Mouse (Mus musculus): ENCODE results near the gene Dock8.
"Not testable (repeated sequence)": the region's sequence is repeated elsewhere in the genome, so short reads cannot be mapped to it uniquely, and the experiment has no call there.

Gene Dock8

DNA sequence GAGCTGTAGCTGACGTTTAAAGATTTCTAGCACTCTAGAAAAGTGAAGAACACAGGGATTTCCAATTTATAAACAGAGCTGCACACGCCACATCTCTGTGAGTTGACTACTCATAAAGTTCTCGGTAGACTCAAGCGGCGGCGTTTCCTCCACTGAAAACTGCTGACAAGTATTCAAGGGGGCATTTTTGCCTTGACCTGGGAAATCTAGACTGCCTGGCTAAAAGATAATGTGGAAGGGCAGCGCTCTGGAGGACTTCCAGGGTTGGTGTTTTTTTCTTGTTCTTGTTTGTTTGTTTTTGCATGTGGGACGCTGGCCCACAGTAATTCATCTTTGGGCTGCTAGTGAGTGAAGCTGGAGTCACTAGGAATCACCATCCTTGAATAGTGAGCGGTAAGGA, 819 bp downstream of the Dock8 start:
- DNase-seq: no peak

DNA sequence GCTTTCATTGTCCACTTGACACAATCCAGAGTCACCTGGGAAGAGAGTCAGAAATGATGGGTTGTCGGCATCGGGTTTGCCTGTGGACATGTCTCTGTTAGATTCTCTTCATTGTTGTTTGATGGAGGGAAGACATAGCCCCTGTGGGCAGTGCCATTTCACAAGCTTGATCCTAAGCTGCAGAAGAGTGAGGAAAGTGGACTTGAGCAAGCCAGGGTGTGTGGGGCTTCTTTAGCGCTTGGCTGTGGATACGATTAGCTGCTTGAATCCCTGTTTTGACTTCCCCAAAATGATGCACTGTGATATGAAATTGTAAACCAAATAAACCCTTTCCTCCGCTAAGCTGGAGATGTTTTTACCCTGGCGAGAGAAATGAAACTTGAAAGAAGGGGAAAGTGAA, 2.7 kb downstream of the Dock8 start:
- DNase-seq: peak in 1 of 2 experiments; percentile 20

DNA sequence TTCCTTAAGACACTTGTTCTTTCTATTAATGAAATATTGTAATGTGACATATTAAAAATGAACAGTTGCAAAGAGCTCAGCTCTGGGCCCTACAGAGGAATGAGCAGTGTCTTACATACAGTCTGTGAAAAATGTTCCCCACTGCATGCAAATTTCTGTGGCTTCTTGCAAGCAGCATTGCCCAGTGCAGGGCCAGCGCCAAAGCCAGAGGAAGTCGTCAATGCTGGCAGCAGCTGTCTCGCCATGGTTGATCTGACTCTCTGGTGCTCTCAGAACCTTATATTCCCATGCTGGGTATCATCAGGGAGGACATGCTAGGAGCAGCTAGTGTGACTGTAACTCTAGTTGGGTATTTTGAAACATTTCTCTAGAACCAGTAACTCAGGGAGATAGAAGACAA, 3.5 kb downstream of the Dock8 start:
- DNase-seq: peak in 1 of 2 experiments; percentile 27

DNA sequence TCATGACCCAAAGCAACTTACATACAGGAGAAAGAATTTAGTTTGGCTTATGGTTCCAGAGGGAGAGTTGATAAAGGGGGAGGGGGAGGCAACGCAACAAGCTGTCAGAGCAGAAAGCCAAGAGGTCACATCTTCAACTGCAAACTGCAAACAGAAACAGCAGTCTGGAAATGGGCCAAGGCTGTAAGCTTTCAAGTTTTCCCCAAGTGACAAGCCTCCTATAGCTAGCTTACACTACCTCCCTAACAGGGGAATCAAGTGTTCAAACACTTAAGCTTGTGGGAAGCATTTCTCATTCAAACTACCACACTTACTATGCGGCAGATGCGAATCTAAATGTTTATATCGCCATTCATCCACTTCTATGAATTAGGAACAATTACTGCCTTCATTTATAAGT, 4.5 kb downstream of the Dock8 start:
- DNase-seq: no peak

DNA sequence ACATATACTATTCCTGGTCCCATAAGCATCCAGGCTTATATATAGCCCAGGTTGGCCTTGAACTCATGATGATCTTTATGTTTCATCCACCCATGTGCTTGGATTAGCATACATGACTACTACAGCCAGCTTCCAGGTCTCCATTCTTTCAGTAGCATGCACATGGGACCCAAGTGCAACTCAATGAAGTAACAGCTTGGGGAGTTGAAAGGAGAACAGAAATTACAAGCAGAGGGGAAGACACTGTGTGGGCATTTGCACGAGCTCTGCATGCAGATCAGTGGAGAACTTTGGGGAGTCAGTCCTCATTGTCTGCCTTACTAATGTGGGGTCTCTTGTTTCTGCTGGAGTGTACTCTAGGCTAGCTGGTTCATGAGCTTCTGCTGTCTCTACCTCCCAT, 7.4 kb downstream of the Dock8 start:
- DNase-seq: no peak

DNA sequence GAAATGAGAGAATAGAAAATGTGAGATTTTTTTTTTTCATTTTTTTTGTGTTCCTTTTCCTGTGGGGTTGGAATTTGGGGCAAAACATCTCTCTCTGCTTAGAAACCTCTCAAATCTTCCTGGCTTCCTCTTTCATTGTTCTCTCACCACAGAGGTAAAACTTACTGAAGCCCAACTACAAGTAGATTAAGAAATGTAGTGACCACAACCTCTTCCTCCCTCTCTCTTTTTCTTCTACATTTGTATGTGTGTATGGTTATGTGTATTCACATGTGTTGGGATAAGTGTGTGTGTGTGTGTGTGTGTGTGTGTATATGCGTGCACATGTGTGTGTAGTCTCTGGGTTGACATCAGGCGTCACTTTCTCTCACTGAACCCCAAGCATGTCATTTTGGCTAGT, 9.2 kb downstream of the Dock8 start:
- no peak for DNase-seq

DNA sequence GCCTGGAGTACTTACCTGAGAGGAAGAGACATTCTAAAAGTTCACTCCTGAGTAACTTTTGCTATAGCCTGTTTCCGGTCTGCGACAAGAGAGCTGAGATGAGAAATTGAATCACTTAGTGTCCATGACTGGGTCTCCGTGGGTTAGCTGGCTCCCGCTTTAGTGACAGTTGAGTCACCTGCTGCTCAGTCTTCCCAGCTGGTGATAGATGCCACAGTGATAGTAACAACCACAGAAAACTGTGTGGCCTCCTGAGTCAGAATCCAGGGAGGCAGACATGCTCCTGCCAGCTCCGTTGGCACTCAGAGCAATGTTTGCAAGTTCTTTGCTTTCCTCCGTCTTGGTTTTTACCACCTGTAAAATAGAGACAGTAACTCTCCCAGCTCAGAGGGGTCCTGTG, 23.4 kb downstream of the Dock8 start:
- DNase-seq: no peak

DNA sequence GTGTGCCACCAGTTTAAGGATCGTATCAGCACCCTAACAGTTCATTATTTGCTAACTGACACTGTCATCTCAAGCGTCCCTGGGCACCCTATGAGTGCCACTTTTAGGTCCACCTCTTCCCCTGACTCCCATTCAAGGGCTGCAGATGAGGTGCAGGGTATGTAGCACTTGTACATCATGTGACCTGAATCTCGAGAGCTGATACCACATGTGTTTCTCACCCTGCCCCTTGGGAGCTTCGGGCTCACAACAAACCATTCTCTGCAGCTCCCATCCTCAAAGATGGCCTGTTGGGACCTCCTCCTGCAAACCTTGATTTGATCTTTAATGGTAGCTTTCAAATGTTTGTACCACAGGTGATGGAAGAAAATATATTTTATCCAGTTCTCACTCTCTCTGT, 32.4 kb downstream of the Dock8 start:
- no peak for DNase-seq

DNA sequence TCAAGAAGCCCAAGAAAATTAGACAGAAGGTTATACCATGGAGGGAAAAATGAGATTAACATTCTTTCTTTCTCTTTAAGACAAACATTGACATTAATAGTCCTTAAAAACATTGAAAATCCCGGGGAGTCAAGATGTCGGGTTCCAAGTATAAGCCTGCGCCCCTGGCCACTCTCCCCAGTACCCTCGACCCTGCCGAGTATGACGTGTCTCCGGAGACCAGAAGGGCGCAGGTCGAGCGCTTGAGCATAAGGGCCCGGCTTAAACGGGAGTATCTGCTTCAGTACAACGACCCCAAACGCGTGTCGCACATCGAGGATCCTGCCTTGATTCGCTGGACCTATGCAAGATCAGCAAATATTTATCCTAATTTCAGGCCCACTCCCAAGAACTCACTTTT, 33.7 kb downstream of the Dock8 start:
- DNase-seq: not testable (repeated sequence)

DNA sequence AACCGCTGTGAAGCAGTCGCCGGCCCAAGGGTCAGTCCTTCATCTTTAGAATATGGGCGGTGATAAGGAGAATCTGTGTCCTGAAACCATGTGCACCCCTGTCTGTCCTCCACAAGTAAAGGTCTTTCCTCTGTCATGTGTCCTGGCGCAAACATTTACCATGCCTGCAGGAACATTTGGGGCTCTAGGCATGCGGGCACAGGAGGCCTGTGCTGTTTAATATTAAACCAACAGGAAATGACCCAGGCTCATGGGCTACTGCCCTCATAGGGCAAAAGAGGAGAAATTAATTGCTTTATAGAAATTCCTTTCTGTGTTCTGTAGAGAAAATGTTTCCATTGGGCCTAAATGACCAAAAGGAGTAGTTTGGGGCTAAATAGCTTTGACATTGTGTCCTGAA, 36.5 kb downstream of the Dock8 start:
- DNase-seq: no peak

DNA sequence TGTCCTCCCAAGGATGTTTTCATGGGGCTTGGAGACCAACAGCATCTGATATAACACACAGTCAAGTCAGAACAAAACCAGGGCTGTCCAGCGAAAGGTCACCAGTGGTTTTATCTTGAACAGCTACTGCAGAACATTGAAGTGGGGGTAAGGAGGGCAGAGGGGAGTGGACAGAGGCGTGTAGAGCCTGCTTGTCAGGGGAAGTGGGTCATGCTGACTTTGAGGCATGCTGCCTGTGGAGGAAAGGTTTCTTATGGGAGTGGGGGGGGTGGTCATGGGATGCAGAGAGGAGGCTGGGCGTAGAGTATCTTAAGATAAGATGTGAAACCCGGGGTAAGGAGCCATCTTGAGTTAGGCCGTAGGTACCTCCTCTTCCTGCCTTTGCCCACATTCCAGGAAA, 37.5 kb downstream of the Dock8 start:
- peak; percentile 55 to 65 for DNase-seq

DNA sequence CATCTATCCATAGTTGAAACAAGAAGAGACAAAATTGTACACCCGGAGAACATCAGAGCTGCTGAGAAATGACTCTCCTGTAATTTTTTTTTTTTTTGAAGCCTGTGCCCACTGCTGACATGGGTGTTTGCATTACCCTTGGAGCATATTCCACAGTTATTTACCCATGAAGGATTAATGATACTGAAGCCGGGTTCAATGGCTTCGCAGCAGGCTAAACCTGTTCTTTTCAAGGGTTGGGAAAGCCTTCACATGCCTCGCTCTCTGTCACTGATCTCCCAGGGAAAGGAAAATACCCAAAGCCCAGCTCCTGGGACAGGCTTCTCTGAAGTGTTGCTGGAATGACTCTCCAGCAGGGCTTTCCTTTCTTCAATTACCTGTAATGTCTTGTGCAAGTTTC, 37.9 kb downstream of the Dock8 start:
- DNase-seq: peak; percentile 64 to 76

DNA sequence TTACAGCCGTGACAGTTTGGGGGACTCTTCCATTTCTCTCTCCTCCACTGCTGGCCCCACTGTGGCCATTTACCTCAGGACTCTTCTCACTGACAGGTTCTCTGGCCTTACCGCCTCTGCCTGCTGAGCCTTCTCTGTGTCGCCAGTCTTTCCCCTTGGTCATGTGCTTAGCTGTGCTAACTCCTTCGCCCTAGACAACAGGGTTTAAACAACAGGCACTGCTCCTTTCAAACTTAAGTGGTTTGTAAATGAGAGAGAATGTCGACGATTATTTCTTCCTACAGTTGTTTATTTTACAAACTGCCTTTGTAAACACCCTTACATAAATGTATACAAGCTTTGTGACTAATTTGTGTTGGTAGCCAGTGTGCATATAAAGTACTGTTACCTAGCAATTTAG, 39.0 kb downstream of the Dock8 start:
- peak in 1 of 2 experiments; percentile 34 for DNase-seq

DNA sequence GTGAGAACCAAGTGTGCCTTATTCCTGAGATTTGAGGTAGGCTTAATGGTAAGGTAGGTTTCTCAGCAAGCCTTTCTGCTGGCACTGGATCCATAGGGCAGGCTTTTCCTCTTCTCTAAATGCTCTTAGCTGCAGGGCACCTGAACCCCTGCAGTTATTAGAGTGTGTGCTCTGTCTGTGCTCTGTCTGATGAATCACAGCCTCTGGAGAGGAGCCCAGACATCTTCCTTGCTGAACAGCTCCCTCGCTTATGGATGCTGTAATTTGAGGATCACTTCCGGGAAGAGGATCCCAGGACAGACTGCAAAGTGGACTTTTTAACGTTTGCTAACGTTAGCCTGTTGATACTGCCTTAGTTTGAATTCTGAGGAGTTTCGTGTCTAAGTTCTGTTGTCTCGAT, 41.9 kb downstream of the Dock8 start:
- no peak for DNase-seq

DNA sequence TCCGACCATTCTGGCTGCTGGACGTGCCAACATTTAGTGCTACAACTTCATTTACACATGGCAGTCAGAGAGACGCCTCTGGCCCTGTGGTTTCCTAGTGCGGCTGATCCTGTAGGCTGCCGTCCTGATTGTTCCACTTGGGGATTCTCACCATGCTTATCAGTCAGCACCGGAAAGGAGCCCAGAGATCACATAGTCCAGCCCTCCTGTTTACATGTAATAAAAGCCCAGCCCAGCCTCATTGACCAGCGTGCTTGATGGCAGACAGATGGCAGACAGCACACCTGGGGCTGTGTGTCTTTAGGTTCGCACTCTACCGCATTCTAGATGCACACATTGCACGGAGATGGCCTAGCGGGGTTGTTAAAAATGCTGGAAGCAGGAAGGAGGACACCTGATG, 43.6 kb downstream of the Dock8 start:
- DNase-seq: no peak

DNA sequence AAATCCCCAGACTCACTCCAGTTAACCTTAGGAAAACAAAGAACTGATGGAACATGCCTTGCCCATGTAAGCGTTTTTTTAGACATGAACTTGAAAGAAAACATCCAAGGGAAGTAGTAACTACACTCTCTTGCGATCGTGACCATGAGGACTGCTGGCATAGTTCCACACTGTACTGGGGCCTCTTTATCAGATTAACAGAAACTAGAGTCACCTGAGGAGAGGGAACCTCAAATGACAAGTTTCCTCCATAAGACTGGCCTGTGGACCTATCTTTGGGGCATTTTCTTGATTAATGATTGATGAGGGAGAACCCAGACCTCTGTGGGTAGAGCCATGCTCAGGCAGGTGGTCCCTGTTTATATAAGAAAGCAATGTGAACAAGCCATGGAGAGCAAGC, 44.7 kb downstream of the Dock8 start:
- DNase-seq: no peak

DNA sequence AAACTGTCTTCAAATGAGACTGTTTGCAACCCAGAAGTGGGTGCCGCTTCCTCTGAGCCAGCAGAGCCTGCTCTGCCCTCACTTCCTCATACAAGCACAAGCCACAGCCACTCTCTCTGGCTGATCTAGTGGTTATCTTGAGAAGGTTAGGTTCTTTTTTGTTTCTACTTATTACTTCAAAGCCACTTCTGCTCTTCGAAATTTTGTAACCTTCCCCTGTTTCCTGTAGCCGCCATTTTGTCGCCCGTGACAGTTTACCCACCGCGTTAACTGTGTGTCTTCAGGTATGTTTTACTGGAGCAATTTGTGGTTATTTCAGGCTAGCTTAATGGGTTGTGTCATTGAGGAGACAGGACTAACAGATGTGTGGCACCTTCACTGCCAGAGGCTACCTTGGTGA, 53.0 kb downstream of the Dock8 start:
- DNase-seq: peak in 1 of 2 experiments; percentile 42

DNA sequence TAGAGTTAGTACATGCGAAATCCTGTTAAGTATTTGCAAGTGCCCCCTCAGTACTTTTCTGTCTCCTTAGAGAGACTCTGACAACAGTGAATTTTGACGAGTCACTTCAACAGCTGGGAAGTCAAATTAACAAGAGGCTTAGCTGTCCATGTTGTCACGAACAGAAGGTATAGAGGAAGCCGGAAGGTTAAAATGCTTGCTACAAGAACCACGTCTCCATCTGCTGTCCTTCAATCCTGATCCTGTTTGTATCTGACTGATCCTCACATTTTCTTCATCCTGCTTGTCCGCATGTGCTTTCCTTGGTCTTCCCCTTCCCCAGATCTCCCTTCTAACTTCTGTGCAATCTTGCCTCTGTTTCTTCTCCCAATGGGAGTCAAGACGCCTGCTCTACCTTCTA, 53.8 kb downstream of the Dock8 start:
- no peak for DNase-seq

DNA sequence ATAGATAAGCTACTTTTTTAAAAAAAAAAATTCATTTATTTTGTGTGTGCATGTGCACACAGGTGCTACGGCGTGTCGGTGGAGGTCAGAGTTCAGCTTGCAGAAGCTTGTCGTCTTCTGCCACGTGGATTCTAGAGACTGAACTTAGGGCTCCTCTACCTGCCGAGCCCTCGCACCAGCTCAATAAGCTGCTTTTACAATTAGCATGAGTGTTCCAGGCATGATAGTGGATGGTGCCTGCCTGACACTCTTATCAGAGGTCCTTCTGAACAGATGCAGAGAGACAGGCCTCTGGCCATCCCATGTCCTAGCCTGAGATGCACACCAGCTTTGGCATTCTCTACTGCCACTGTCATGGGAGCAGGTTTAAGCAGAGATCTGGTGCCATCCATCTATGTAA, 55.7 kb downstream of the Dock8 start:
- DNase-seq: no peak

DNA sequence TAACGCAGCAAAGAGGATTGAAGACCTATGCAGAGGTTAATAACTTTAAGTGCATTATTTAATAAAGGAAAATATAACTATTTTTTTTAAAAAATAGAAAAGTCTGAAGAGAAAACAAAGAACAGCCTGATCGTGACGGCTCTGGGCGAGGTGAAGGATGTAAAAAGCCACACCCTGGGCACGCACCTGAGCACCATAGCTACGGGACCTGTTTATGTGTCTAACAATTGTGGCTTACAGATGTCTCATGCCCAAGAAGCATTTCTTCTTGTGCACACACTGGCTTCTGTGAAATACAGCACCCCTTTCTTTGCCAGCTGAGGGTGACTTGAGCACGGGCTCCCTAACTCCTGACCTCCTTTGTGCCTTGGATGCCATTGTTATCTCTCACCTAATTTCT, 56.2 kb downstream of the Dock8 start:
- no peak for DNase-seq

DNA sequence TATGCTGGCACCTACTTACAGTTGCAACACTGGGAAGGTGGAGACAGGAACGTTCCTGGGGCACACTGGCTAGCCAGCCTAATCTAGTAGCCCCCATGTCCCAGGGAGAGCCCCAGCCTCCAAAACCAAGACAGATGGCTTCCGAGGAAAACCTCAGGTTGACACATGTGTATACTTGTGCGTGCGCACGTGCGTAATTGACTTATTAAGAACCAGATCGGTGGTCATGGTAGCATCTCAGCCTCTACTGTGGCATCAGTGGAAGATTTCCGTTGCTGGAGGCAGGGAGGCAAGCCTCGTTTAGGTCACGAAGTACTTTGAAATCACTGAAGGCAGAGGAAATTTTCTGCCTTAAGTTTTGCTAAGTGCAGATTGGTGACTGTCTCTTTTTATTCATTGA, 56.9 kb downstream of the Dock8 start:
- DNase-seq: no peak

DNA sequence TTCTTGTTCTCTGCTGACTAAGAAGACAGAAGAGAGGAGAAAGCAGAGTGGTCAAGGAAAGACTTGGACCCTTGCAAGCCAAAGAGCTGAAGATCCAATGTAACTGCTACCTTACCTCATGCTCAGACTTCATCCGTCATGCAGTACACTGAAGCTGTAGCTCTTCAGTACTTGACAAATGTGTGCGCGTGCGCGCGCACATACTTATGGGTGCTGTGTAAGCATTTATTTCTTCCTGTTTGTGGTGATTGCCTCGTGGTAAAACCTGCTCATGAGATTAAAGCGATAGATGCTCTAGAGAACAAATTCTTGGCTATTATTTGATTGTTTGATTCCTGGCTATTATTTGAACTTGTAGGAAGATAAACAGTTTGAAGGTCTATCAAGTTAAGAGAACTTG, 58.5 kb downstream of the Dock8 start:
- DNase-seq: no peak

DNA sequence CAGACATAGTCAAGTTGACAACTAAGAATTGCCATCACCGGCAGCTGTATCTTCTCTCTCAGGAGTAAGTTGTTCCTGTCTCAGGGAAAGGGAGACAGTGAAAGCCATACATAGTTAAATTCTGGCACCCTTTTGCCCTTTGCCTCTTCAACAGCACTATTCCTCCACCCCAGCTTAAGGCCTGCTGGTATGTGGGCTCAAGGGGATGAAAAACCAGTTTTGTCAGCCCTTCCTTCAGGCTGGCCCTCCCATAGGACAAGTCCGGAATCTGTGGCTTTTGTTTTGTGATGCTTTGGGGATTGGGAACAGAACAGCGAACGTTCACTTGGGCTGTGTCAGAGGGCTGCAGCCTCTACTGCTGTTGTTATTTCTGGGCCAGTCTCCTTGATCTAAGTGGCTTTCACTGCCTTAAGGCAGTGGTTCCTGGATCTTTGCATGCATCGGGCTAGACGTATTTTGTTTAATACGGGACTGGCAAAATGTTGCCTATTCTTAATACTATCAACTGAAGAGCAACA, 60.6 kb downstream of the Dock8 start:
- peak in 1 of 2 experiments; percentile 50 for DNase-seq

DNA sequence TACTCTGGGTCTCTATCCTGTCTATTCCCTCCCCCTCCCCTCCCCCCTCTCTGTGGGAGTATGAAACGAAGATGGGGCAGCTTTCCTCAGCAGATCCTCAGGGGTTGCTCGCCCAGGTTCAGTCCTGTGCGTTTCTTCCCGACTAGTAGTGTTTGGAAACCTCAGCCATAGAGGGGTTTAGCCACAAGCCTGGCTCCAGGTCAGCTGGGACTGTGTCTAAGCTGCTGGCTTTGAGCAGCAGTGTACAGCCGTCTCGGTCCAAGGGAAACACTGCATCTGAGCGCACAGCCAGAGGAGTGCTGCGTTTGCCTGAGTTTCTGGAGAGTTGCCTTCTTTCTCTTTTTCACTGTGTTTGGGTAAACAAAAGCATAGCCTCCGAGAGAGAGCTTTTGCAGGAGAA, 61.0 kb downstream of the Dock8 start:
- DNase-seq: no peak

DNA sequence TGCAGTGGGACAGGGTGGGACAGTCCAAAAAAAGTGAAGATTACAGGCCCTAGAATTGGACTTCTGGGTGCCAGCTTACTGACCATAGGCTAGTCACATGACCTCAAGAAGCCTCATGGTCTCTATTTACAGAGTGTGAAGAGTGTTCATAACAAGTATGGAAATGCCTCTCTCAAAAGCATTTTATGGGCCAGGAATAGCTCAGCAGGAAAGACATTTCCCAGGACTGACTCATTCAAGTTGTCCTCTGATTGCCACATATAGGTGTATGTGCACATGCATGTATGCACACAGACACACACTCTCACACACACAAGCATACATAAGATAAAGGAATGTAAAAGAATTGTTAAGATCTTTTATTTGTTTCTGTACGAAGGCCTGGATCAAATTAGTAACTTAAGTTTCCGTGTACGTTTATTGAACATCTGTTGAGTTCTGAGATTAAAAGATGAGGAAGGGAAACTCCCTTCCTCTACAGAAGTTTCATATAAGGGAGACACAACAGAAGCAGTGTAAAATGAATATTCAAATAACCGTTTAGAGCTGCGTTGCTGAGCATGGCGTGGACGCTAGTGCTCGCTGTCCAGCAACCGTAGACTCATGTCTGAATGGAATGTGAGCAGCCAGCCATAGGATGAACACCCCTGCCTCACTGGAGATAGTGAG, 63.0 kb downstream of the Dock8 start:
- no peak for DNase-seq
